Mouse (Mus musculus) midbrain, postnatal 0 days (tissue): Measurements from ENCODE around the gene Cnot10. TPM values are rescaled to one million over a fixed set of nuclear protein-coding genes. Genes with fewer than 3 reads are reported as not detected.
A peak's percentile ranks its signal among the peaks of the same experiment; 100 is the strongest.

ENCODE experiments used
- ATAC-seq: fragments of 200-750 bp; cut with Nextera tagmentation; 2 replicates; pipeline ENCODE4 v1.8.0; 2017; ENCODE audit warnings: moderate number of reproducible peaks, mild to moderate bottlenecking, moderate TSS enrichment, moderate library complexity; ENCODE audit not compliant: low FRiP score
- DNase-seq: peaks from one replicate; pipeline ENCODE4 v3.0.0-alpha.2; 2015; ENCODE audit warnings: low spot score
- H3K27ac ChIP-seq: fragments of 300-500 bp; sonication (generic); 2 replicates; pipeline ENCODE4 v1.5.1; 2014; ENCODE audit warnings: low read depth, mild to moderate bottlenecking, low read length, mixed read lengths
- H3K27me3 ChIP-seq: fragments of 300-500 bp; sonication (generic); 2 replicates; pipeline ENCODE4 v1.6.1; 2014; ENCODE audit warnings: low read length, control low read depth, mixed read lengths; ENCODE audit not compliant: insufficient read depth
- H3K36me3 ChIP-seq: fragments of 300-500 bp; sonication (generic); 2 replicates; pipeline ENCODE4 v1.6.1; 2014; ENCODE audit warnings: low read length, control low read depth, mixed read lengths; ENCODE audit not compliant: insufficient read depth
- H3K4me1 ChIP-seq: fragments of 300-500 bp; sonication (generic); 2 replicates; pipeline ENCODE4 v1.6.1; 2014; ENCODE audit warnings: mild to moderate bottlenecking, control low read depth, antibody characterized with exemption, low read length, mixed read lengths; ENCODE audit not compliant: insufficient read depth
- H3K4me2 ChIP-seq: fragments of 300-500 bp; sonication (generic); 2 replicates; pipeline ENCODE4 v1.6.1; 2014; ENCODE audit warnings: low read depth, mild to moderate bottlenecking, low read length, mixed read lengths; ENCODE audit not compliant: poor library complexity, severe bottlenecking
- H3K4me3 ChIP-seq: fragments of 300-500 bp; sonication (generic); 2 replicates; pipeline ENCODE4 v1.5.1; 2014; ENCODE audit warnings: low read depth, mild to moderate bottlenecking, low read length, moderate library complexity
- H3K9ac ChIP-seq: fragments of 300-500 bp; sonication (generic); replicated peaks from 2 replicates; pipeline ENCODE4 v1.6.1; 2014; ENCODE audit warnings: mild to moderate bottlenecking, low read length, moderate library complexity, mixed read lengths; ENCODE audit not compliant: poor library complexity, severe bottlenecking
- H3K9me3 ChIP-seq: fragments of 300-500 bp; sonication (generic); 2 replicates; pipeline ENCODE4 v1.6.1; 2016; ENCODE audit warnings: low read length, control low read depth
- CTCF ChIP-seq: IDR thresholded peaks from 2 replicates; pipeline ENCODE4 v1.5.1; 2016; ENCODE audit warnings: antibody characterized with exemption, mild to moderate bottlenecking
- WGBS: fragments of 180-500 bp; shearing (Covaris S2); extraction: QIAGEN DNeasy Blood & Tissue Kit; methylation state at CpG from one replicate; pipeline ENCODE4 v1.1.7; 2014; 5-methylcytosine and 5-hydroxymethylcytosine counted together
- polyA plus RNA-seq: library from polyadenylated mRNA; unstranded; fragments of >200 nt; fragmentation: Nextera tagmentation; extraction: Ambion mirVana; gene quantifications from 2 replicates; pipeline ENCODE4 v1.2.1, GENCODE M21; 2015
- total RNA-seq: library from RNA; depleted of rRNA; stranded (reverse); fragments of >200 nt; gene quantifications from 2 replicates; pipeline ENCODE4 v1.2.3, GENCODE M21; 2014

Gene Cnot10
- total and polyA plus RNA-seq, 2 experiments from 2014 or later: 34.7 to 50.1 TPM

DNA sequence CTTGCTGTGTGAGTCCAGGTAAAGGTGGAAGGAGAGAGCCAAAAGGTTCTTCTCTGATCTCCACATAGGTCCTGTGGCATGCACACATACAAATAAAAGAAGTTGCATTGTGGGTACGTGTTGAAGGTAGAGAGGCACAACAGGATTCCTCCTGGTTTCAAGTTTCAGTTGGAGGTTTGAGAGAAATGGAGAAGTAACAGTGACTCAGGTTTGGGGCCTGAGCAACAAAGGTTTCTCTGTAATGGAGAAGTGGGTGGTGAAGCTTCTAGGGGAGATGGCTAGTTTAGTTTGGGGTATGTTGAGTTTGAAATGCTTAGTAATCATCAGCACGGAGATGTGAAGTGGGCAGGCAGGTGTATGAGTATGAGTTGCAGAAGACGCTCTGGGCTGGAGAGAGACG lies 42.2 kb upstream of the Cnot10 start:
- Histone ChIP-seq H3K4me3 (no peak overlapping the region), H3K9me3 (no peaks in the 10 kb centered on the region), H3K4me1 (no peaks in the 10 kb centered on the region), H3K27ac (no peak overlapping the region), H3K27me3 (no peaks in the 10 kb centered on the region), H3K4me2 (no peak overlapping the region), H3K9ac (no peak overlapping the region), H3K36me3 (no peaks in the 10 kb centered on the region)
- 80% methylated on average over 4 of the region's 4 CpGs for WGBS
- TF ChIP-seq CTCF: no peak
- DNase-seq (no peak), ATAC-seq (no peak)

- no peak for DNase-seq
- no peak overlapping the region for H3K27ac ChIP-seq
- WGBS: 77% methylated on average over 6 of the region's 6 CpGs
- no peaks in the 10 kb centered on the region for H3K4me1 ChIP-seq
- TF ChIP-seq CTCF: no peak
- H3K4me2 ChIP-seq: no peak overlapping the region
- H3K9me3 ChIP-seq: no peaks in the 10 kb centered on the region
- H3K4me3 ChIP-seq: no peak overlapping the region
- ATAC-seq: no peak
- no peak overlapping the region for H3K9ac ChIP-seq
- no peaks in the 10 kb centered on the region for H3K27me3 ChIP-seq
- H3K36me3 ChIP-seq: no peaks in the 10 kb centered on the region
Measured at GRCm38 (mm10) chr9:114680531-114680930, 40.5 kb upstream of the Cnot10 start.

DNA sequence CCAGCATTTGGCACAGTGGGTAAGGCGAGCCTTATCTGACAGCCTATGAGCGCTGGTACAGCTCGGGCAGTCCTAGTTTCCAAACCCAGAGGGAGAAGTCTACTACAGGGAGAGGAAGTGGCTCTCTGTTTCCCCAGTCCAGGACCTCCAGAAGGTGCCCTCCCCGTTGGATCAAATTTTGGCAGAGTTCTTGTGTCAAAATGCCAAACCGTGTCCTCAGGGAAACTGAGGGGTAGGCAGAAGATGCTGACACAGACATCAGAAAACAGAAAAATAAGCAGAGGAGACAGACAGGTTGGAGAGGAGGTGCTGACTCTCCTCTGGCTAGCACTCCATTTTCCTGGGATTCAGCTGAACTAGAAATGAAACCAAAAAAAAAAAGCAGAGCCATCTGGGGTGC lies 40.0 kb upstream of the Cnot10 start:
- DNase-seq: no peak
- no peak for ATAC-seq
- WGBS: 76% methylated on average over 5 of the region's 5 CpGs
- H3K4me1 ChIP-seq: no peaks in the 10 kb centered on the region
- H3K36me3 ChIP-seq: no peaks in the 10 kb centered on the region
- H3K9me3 ChIP-seq: no peaks in the 10 kb centered on the region
- TF ChIP-seq CTCF: no peak
- H3K9ac ChIP-seq: no peak overlapping the region
- no peak overlapping the region for H3K27ac ChIP-seq
- no peaks in the 10 kb centered on the region for H3K27me3 ChIP-seq
- H3K4me3 ChIP-seq: no peak overlapping the region
- H3K4me2 ChIP-seq: no peak overlapping the region

- no peak for ATAC-seq
- H3K36me3 ChIP-seq: no peaks in the 10 kb centered on the region
- 84% methylated on average over 5 of the region's 5 CpGs for WGBS
Measured at GRCm38 (mm10) chr9:114678576-114678975, 38.6 kb upstream of the Cnot10 start.

DNA sequence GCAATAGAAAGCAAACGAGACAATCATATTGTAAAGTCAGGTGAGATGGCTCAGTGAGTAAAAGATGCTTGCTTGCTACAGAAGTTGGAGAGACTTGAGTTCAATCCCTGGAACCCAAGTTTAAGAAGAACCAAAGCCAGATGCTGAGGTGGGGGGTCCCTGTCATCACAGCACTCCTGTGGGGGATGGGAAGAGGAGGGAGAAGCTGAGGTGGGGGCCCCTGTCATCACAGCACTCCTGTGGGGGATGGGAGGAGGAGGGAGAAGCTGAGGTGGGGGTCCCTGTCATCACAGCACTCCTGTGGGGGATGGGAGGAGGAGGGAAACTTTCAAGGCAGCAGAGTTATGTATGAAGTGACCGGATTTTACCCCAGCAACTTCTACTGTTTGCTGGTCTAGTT lies 33.6 kb upstream of the Cnot10 start:
- DNase-seq (no peak), ATAC-seq (no peak)
- no peaks in the 10 kb centered on the region for H3K9me3 ChIP-seq
- no peak for TF ChIP-seq CTCF
- 42% methylated on average over 2 of the region's 2 CpGs for WGBS
- H3K9ac ChIP-seq: peak overlapping the region; percentile 65; the same call in 1 of the 2 replicates
- H3K4me3 ChIP-seq: peak overlapping the region; percentile 30; the same call in 1 of the 2 replicates
- peak overlapping the region; percentile 67 for H3K4me2 ChIP-seq
- peak overlapping the region; percentile 89 for H3K27ac ChIP-seq
- no peaks in the 10 kb centered on the region for H3K27me3 ChIP-seq
- H3K36me3 ChIP-seq: no peaks in the 10 kb centered on the region
- H3K4me1 ChIP-seq: no peaks in the 10 kb centered on the region; the same call in 1 of the 2 replicates

More at GRCm38 (mm10) chr9:114678576-114678975, 38.6 kb upstream of the Cnot10 start:
- Histone ChIP-seq H3K4me3 (no peak overlapping the region), H3K27ac (no peak overlapping the region), H3K4me2 (no peak overlapping the region), H3K9ac (no peak overlapping the region), H3K4me1 (no peaks in the 10 kb centered on the region), H3K9me3 (no peaks in the 10 kb centered on the region), H3K27me3 (no peaks in the 10 kb centered on the region)
- no peak for TF ChIP-seq CTCF
- no peak for DNase-seq

DNA sequence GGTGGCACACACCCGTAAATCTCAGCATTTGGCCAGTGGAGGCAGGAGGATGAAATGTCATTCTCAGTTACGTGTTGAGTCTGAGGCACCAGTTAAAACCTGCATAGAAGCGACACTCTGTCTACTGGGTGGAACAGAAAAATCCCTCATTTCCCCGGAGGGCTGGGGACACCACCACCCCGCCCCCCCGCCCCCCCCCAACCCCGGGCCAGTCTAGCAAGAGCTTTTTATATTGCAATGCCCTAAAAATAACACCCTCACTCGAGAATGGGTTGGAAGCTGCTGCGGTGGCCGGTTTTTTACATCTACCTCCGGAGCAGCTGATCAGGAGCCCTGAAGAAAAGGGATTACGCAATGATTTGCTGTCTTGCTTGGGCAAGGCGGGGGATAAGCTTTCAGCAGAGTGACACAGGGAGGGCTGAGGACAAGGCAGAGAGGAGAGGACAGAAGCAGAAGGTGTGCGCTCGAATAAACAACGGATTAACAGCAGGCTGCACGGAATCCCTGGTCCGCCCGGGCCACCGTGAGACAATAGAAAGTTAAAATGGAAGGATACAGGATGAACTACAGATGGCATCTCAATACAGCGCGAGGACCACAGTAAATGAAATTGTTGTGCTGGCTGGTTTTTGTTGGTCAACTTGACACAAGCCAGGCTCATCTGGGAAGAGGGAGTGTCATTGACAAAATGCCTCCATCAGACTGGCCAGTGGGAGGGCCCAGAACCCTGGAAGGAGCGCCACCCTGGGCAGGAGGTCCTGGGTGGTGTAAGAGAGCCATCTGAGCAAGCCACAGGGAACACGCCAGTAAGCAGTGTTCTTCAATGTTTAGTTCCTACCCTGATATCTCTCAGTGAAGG lies 32.9 kb upstream of the Cnot10 start:
- Histone ChIP-seq H3K4me2 (peak overlapping the region; percentile 67), H3K4me1 (no peaks in the 10 kb centered on the region; the same call in 1 of the 2 replicates), H3K36me3 (no peaks in the 10 kb centered on the region), H3K9me3 (no peaks in the 10 kb centered on the region), H3K27ac (peak overlapping the region; percentile 89), H3K4me3 (peak overlapping the region; percentile 30), H3K9ac (peak overlapping the region; percentile 65), H3K27me3 (no peaks in the 10 kb centered on the region)
- peak; percentile 78 for ATAC-seq
- TF ChIP-seq CTCF: no peak
- WGBS: 2% methylated on average over 24 of the region's 24 CpGs
- DNase-seq: peak; percentile 63
